Mouse (Mus musculus): Measurements from ENCODE around the gene Armh4.
A peak's percentile ranks its signal among the peaks of the same experiment; 100 is the strongest.
"Not testable (repeated sequence)": the region's sequence is repeated elsewhere in the genome, so short reads cannot be mapped to it uniquely, and the experiment has no call there.

Armh4 gene

DNA sequence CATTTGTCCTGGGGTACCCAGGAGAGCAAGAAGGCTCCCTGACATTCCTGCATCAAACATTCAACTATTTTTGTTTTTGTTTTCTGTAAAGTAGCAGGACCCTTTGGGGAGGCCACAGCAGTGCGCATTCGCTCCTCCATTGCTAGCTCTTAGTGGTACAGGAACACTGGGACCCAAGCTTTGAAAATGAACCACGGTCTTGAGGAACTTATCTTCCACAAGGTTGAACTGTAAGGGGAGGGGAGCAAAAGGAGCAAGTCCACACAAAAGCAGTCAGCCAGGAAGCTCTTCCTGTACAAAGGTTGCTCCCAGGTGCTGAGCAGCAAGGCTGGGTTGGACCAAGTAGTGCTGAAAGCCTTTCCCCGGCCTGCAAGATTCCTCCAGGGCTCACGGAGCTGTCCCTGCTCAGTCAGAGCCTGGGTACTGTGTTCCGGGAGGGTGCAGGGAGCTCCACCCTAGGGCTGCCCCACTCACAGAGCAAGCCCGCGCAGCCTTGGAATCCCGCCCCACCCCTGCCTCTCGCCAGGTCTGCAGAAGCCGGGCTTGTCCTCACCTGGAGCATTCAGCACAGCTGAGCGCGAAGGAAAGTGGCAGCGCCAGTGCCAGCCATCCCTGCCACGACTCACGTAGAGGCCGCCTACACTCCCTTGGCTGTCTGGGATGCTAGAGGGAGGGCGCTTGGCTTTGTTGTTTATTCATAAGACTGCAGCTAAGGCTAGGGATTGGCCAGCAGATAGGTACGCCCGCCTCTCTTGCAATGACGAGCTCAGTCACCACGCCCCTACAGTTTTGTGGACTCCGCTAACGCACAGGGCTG, at the start of gene Armh4:
TSS of gene Armh4 (minus strand) at position 669 of the 817 bp plus-strand sequence.
- DNase-seq = peak; percentile 78

DNA sequence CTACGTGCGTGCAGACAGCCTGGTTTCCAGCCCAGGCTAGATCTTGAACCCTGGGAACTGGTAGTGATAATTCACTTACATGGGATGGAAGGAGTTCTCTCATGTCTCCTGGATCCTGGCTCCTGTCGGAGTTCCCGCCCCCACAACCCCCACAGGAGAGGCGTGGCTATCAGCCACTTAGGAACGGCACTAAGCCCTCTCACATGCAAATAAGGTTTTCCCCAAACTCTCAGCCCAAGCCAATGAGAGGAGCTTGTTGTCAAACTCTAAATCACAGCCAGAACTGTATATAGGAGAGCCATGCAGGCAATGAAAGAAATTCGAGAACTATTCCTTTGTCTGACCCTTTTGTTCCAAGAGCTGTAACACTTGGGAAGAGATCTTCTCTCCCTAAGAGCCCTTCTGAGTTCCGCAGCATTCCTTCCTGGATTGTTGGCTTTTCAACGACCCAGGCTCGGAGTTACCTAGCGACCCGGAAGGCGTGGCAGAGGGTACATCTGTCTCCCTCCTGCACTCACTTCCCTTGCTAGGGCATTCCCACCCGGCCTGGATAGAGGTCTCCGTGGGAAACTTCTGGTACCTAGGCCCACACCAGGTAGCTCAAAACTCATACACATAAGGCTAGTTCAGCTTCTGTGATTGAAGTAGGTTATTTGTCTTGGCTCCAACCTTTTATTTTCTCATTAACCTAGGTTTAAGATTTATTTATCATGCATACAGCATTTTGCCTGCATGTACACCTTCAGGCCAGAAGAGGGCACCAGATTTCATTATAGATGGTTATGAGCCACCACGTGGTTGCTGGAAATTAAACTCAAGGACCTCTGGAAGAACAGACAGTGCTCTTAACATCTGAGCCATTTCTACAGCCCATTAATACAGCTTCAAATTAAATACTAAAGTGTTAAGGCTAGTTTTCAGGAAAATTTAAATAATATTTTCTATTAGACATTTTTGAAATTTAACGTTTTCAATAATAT, 46.3 kb upstream of the Armh4 start:
- DNase-seq = no peak

DNA sequence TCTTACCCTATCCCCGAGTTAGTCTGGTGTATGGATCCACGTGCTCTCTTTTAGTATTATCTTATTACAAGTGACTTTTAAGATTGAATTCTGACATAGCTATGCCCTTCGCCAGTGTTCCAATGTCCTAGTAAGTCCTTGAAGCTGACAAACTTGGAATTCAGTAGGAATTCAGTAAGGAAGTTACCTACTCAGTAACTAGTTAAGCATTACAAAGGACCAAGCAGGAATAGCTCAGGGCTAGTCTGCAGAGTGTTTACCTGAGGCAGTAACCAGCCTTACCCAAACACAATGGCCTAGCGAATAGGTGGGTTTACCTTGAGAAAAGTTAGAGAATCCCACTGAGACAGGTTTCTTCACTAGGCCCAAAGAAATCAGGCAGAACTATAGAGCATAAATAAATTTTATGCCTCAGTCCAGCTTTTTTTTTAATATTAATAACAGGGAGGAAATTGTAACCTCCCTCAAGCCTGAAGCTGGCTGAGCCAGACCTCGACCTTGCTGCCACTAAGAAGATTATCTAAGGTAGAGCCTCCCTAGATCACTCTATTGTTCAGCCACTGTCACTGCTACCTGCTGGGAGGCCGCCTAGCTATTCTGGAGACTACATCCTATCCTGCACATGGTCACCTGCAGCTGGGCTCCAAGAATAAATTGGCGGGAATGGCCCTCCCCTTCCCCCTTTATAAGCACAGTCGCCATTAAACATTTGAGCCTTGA, 36.7 kb upstream of the Armh4 start:
- not testable (repeated sequence) for DNase-seq

DNA sequence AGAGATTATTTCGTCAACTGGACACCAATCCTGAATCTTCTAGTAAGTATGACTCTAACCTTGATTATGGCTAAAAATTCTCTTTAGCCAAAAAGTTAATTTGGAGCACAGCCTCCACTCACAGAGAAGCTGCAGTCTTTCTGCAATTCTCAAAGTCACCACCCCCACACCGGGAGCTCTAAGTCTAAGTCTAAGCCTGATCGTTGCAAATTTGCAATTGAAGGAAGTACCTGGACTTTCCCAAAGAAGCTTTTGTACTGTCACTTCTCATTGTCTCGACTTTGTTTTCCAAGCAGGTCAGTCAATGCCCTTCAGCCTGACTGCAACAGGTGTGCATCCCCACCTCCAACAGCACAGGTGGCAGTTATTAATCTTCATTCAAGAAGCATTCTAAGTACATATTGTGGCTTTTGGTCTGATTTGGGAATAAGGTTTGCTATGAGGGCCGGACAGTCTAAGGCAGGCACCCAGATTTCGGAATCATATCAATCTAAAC, 35.6 kb upstream of the Armh4 start:
- DNase-seq = not testable (repeated sequence)

DNA sequence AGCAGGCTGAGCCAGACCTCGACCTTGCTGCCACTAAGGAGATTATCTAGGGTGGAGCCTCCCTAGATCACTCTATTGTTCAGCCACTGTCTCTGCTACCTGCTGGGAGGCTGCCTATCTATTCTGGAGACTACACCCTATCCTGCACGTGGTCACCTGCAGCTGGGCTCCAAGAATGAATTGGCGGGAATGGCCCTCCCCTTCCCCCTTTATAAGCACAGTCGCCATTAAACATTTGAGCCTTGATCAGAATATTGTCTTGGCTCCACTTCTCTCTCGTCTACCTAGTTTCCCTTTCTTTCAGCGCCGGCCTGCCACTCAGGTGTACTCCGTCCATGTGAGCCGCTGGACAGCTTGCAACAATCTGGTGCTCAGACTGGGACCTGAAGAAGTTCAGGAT, 29.8 kb upstream of the Armh4 start:
- not testable (repeated sequence) for DNase-seq

DNA sequence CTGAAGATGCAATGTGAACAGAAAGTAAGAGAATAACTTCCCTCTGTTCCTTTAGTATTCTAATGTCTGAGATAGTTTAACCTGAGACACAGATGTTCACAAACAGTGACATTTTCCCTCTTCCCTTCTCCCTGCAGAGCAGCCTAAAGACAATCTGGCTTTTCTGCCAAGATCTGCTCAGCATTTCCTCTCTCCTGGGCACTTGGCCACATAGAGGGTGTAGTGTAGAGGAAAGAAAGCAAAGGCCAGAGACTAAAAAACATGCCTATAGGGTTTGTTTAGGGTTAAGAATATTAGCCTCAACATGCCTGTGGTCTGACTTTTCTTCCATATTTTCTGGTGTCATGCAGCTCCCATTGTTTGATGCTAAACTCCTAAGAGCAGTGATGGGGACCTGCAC, 21.9 kb upstream of the Armh4 start:
- not testable (repeated sequence) for DNase-seq

DNA sequence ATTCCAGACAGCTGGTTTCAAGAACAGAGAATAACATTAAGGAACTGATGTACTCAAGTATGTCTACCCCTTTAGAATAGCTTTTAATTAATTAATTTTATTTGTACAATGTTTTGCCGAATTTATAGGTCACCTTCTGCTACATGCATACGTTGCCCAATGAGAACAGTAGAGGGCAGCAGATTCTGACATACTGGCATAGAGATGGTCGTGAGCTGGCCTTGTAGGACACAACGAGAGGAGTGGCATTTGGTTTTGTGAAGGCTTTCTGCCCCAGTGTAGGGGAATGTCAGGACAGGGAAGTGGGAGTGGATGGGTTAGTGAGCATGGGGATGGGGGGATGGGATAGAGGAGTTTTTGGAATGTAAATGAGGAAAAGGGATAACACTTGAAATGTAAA, 18.3 kb upstream of the Armh4 start:
- no peak for DNase-seq

DNA sequence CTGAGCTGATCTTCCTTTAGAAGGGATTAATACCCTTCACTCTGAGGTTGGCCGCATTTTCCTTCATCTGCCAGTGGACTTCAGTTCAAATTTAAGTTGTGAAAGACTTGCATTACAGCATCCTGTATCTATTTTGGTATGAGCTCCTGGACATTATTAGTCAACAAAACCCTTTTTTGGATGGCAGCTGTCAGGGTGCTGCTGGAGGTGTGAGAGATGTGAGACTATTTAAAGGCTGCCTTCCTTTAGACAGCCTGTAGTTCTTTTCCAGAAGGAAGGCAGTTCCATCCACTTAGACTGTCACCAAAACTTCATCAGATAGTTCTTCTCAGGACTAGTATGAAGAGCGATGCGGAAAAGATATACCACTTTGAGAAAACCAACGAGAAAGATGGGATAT, 10.8 kb upstream of the Armh4 start:
- no peak for DNase-seq

DNA sequence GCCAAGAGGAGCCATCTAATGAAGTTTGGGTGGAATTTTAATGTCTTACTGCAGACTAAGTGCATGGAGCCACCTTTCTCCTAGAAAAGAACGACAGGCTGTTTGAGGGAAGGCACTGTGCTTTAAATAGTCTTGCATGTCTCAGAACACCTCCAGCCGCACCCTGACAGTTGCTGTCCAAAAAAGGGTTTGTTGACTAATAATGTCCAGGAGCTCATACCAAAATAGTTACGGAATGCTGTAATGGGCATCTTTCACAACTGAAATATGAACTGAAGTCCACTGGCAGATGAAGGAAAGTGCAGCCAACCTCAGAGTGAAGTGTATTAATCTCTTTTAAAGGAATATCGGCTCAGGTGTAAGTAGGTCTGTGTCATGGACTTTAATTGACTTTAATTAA, 7.4 kb upstream of the Armh4 start:
- DNase-seq = no peak

DNA sequence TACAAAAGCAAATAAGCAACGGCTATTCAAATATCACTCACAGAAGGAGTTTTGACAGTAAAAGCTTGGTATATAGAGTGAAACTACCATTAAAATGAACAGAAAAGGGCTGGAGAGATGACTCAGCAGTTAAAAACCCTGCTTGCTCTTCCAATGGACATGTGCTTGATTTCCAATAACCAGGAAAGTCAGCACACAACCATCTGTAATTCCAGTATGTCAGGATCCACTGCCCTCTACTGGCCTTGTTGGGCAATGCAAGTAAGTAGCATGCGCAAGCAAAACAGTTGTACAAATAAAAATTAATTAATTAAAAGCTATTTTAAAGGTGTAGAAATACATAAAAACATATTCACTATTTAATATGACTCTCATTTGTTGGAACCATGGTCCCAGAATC, 2.6 kb upstream of the Armh4 start:
- DNase-seq = peak; percentile 33

DNA sequence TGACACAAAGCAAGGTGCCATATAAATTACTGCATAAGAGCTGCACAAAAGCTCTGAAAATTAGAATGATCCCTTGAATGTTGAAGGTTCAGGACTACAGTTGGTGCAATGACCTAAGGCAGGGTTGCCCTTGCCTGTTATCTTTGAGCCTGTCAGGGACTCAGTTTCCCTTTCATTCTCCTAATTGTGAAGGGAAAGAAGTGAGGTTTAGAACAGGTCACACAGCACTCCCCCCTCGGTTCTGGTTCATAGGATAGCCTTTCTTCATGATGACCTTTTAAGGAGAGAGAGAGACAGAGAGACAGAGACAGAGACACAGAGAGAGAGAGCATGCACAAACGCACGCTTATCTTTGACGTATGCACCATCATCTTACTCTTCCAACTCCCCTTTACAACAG, 683 bp upstream of the Armh4 start:
- no peak for DNase-seq

DNA sequence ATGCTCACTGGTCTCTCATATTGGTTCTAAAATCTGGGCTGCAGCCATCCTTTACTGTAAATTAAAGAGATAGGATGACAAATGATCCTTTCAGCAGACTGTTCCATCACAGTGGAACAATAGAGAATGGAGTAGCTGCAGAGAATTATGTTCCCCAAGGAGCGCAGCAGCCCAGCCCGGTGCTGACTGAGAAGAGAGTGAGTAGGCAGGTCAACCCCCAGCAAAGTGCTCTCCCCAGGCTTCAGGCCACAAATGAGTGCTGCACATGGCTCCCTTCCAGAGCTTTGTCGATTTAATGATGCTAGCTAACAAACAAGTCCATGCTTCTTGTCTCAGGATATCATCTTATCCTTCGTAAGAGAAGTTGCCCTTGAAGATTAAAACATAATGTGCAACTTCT, 2.8 kb downstream of the Armh4 start:
- DNase-seq = no peak

DNA sequence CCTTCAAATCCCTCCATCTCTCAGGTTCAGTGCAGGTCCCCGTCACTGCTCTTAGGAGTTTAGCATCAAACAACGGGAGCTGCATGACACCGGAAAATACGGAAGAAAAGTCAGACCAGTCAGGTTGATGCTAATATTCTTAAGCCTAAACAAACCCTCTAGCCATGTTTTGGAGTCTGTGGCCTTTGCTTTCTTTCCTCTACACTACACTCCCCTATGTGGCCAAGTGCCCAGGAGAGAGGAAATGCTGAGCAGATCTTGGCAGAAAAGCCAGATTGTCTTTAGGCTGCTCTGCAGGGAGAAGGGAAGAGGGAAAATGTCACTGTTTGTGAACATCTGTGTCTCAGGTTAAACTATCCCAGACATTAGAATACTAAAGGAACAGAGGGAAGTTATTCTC, 5.6 kb downstream of the Armh4 start:
- DNase-seq = not testable (repeated sequence)

DNA sequence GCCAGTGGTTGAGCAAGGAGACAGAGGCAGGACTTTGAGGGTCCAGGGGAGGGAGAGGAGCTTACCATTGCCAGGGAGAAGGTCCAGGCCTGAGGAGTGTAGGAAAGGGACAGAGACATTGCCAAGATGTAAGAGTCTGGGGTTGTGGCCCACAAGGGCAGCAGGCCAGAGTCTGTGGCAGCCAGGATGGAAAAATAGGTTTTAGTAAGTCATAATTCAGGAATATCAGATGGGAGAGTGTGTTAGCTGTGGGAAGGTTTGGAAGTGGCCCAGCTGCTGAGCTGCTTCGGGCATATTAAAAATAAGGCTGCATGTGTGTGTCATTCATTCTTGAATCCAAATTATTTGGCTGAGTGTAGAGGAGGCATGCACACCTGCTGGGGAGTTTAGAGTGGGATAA, 11.4 kb downstream of the Armh4 start:
- DNase-seq = no peak

DNA sequence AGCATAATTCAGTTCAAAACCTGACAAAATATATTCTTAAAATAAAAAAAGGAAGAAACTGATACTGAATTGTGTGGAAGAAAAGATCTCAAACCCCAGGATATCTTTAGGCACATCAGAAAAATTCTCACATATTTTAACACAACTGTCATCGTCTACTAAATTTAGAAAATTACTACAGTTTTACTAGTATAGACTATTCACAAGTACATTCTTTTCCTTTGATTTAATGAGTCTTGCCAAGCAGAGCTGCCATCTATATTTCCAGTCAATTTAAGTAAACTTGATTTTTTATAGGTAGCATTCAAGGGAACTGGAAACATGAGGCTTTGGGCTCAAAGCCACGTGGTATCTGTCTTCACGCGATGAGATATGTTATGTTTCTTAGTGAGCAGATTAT, 16.6 kb downstream of the Armh4 start:
- no peak for DNase-seq

DNA sequence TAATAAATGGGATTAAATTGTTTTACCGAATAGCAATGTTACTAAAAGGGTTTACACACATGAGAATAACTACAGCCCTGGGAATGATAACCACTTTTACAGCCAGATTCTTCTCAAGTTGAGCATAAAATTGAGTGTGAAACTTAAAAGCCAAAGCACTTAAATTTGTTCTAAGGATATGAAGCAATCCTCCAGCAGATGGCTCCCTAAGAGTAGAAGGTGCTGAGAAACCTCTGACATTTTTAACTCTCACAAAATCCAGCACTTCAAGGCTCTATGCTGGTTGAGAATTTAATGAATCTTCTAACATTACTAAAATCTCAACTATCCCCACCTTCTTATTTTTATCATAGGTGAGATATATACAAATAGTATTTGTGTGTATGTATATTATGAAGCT, 27.3 kb downstream of the Armh4 start:
- no peak for DNase-seq

DNA sequence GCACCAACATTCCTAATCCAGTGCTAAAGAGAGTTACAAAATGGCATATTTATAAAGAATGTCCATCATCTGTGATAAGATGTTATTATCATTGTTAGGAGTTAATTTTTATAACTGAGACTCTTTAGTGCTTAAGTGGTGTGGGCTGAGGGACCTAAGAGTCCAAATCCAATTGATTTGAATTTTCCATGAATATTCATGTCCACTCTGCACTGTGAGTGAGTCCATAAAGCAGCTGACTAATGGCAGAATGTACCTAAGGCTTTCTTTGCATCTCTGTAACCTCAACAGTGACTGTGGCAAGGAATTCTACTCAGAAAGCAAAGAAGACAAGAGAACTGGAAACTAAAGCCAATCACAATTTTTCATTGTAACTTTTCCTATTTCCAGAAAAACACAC, 30.6 kb downstream of the Armh4 start:
- no peak for DNase-seq

DNA sequence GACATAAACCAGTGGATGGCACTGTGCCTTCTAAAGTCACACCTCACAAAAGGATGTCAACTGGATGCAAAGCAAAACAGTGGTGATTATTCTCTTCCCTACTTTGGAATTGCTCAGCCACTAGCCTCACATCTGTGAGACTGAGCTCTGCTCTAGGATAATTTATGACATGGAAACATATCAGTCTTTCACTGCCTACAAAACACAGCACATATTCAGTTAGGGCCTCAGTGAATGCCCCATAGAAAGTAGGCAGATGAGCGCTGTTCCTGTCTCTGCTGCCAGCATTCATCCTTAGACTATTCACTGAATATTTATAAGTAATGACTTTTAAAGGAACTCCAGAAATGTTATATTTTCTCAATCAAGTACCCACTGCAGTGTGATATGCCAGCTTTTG, 37.3 kb downstream of the Armh4 start:
- no peak for DNase-seq

DNA sequence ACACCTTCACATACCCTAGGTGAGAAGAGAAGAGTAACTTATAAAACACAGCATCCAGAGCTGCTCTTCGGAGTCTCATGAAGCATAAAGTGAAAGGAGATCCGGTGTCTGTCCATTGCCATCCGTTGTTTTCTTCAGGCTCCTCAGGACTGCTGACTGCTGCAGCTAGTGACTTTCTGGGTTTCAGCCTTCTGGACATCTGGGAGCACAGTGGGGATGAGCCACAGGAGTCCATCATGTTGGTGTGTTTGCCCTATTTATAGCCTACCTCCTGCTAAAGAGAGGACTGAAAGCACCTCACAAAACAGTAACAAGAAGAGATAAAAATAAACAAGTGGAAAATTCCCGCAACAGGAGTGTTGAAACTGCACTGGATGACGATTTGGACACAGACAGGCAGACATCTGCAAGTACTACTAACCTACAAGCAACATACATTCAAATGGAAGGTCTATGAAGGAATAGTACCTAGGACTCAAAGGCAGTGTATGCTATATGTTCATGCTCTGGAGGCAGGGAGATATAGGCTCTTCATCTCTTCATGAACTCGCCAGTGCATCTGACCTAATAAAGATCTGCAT, 39.1 kb downstream of the Armh4 start:
- DNase-seq = no peak

DNA sequence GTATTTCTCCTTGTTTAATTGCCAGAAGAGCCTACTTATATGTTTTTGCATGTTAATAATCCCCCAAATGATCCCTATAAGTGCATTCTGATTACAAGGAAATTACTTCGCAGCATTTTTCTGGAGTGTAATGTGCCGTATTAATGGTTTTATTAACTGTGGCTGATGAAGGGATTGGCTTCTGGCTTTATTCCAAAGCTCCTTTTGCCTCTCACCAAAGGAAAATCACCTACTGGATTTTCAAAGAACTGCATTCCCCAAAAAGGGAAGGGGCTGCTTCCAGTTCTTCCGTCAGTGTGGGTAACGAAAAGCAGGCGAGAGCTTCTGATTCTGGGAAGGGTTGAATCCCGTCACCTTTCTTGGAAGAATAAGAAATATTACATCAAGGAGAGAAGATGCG, 43.9 kb downstream of the Armh4 start:
- no peak for DNase-seq

DNA sequence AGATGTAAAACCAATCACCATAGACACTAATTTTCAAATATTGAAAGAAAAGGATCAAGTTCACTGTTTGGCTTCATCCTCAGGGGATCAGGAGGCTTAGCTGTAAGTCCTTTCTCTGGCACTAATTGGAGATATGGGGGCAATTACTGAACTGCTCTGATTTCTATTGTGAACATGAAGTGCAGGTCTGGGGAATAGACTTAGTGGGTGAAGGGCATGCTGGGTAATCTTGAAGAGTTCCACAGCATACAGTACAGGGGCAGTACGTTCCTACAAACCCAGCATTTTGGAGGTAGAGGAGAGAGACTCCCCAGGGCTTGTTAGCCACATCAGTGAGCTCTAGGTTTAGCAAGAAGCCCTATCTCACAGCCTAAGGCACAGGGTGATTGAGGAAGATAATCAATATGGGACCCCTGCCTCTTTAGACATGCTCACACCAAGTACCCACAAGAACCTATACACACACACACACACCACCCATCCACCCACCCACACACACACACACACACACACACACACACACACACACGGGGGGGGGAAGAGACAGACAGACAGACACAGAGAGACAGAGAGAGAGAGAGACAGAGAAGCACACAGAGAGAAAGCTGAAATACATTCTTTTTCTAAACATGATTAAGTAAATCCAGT, 44.6 kb downstream of the Armh4 start:
- no peak for DNase-seq

DNA sequence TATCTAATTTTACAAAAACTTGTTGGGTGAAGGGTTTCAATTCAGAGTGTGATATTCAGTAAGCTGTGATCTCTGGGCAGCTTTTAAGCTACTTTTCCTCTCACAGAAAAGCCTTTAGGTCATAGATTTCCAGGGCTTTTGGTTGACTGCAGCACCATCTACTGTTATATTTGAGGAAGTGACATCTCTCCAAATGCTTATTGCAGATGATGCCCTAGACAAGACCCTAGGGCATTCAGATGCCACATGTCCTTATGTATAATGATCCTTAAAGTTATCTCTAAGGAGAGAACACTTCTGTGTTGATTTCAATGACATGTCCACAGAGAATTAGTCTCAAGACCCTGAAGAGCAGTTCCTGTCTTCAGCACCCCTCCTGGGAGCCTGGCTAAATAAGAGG, 49.2 kb downstream of the Armh4 start:
- DNase-seq = no peak
